Mouse (Mus musculus): ENCODE measurements around the gene Sarm1.
A peak's percentile ranks its signal among the peaks of the same experiment; 100 is the strongest.

Gene Sarm1

DNA sequence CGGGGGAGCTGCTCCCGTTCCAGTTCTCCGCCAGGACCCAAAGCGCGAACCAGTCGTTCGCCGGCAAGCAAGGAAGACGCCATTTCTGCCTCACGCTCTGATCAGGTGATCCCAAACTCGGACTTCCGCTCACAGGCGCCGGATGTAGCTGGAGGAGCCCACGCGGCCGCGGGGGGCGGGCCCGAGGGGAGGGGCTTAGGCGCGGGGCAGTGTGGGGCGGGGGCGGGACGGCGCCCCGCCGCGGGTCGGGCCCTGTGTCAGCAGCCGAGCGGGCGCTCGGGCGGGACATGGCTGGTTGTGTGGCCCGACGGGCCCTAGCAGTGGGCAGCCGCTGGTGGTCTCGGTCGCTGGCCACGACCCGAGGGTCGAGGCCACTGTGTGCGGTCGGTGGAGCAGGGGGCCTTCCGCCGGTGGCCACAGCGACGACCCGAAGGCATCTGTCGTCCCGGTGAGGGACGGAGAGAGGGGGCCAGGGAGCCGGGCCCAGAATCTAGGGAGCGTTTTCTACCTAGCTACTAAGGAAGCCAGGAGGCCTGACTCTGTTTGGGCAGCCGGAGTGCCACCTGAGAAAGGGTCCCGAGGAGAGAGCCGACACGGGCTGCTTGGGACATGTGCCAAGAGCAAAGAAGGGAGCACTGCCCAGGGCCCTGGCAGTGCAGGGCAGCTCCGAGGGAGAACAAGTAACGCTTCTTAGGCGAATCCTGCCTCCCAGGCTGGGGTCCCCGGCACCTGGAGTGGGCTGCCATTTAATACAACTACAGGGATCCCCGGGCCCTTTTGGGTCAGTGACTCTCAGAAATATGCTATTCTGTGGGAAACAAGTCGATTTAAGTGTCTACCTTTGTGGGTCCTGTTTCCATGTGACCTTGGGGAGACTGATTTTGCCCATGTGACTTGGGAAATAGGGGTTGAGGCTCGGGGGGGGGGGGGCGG, 14.7 kb upstream of the Sarm1 start, which contains the start of the genes Tmem199 and Poldip2:
Tmem199 (minus strand) TSS at position 148 of the 933 bp plus-strand sequence.
Poldip2 (plus strand) TSS at position 169 of the 933 bp plus-strand sequence.
- peak; percentile 88 for DNase-seq (ENCODE audit: low read depth, low spot score)

- DNase-seq (ENCODE audit: low read depth, low spot score) = no peak
Measured at GRCm38 (mm10) chr11:78509148-78509547, 11.6 kb upstream of the Sarm1 start.

DNA sequence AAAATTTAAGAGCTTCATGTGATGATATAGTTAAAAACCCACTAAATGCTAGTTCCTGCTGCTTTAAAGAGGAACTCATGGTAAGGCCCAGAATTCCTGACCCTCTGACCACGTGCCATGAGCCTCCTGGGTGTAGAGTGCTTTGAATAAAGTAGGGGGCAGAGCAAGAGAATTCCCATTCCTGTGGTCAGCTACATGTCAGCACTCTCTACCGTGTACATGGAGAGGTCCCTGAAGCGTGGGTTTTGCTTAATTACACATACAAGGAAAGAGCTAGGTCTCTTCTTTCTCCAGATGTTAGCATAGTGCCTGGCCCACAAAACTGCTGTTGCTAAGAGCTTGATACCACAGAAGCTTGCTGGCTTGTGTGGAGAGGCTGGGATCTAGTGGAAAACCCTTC, 7.9 kb upstream of the Sarm1 start:
- DNase-seq (ENCODE audit: low read depth, low spot score) = no peak

GRCm38 (mm10) chr11:78502909-78503650, 5.5 kb upstream of the Sarm1 start, which contains the start of gene Sebox:
Sebox (plus strand) TSS chr11:78503447.
- DNase-seq (ENCODE audit: low read depth, low spot score) = no peak

DNA sequence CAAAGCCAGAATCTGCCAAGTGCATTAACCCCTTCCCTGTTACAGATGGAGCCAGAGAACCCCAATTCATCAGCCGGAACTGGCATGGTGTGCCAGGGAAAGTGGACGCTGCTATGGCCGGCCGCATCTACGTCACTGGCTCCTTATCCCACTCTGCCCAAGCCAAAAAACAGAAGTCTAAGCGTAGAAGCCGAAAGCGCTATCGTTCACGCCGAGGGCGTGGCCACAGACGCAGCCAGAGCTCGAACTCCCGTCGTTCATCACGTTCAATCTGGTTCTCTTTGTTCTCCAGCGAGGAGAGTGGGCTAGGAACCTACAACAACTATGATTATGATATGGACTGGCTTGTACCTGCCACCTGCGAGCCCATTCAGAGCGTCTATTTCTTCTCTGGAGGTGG, 4.0 kb upstream of the Sarm1 start:
- no peak for DNase-seq (ENCODE audit: low read depth, low spot score)

- no peak for DNase-seq (ENCODE audit: low read depth, low spot score)
Measured at GRCm38 (mm10) chr11:78500623-78501202, 3.2 kb upstream of the Sarm1 start.

DNA sequence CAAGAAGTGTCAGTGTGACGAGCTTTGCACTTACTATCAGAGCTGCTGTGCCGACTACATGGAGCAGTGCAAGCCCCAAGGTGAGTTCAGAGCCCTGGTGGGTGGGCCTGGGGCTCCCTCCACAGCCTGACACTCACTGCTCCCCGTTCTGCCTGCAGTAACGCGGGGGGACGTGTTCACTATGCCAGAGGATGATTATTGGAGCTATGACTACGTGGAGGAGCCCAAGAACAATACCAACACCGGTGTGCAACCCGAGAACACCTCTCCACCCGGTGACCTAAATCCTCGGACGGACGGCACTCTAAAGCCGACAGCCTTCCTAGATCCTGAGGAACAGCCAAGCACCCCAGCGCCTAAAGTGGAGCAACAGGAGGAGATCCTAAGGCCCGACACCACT, 2.0 kb upstream of the Sarm1 start:
- DNase-seq (ENCODE audit: low read depth, low spot score) = no peak

DNA sequence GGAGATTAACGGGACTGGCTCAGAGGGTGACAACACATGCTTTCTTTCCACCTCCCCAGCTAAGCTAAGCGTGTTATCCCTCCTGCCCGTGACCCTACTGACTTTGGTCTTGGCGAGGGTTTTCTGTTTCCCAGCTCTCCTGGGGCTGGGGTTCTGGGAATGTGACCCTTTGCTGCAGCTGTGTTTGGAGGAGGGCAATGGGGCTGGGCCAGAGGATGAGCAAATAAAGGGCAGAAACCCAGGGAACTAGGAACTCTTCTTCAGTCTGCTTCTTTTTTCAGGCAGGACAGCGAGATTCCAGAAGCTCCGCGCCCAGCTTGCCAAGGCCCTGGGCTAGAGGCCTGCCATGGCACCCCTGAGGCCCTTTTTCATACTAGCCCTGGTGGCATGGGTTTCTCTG, 1.4 kb upstream of the Sarm1 start, which contains the start of gene Vtn:
Vtn (plus strand) TSS at position 88 of the 400 bp plus-strand sequence.
- no peak for DNase-seq (ENCODE audit: low read depth, low spot score)

- no peak for DNase-seq (ENCODE audit: low read depth, low spot score)
Measured at GRCm38 (mm10) chr11:78497071-78497541, 448 bp downstream of the Sarm1 start.

DNA sequence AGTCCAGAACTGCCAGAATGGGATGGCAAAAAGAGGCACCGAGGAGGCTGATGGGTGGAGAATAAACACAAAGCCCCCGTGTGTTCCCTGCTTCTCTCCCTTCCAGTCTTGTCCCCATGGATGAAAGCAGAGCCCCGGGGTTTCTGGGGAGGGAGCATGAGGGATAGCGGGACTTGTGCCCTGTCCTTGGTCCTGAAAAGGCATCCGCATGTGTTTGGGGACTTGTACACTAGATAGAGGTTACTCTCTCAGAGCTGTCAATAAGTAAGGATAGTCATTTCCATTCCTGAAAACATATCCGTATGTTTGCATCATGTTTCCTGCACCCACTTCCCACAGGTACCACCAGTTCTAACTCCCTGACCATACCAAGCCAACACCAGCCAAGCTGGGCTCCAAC, 1.6 kb downstream of the Sarm1 start:
- no peak for DNase-seq (ENCODE audit: low read depth, low spot score)

DNA sequence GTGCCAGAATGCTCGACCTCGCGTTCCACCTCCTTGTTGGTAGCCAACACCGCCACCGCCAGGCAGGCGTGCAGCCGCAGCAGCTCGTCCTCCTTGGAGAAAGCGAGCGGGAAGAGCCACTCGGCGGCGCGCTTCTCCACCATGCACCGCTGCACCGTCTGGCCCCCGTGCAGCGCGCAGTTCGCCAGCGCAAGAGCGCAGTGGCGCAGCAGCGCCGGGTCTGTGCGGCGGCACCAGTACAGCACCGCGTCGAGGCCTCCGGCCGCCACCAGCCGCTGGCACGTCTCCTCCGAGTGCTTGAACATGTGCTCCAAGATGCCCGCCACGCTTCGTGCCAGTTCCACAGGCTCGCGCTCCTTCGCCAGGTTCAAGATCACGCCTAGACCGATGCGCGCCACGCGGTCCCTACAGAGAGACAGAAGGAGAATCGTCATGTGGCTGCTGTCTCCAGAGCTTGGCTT, 6.7 kb downstream of the Sarm1 start:
- DNase-seq (ENCODE audit: low read depth, low spot score) = no peak

- no peak for DNase-seq (ENCODE audit: low read depth, low spot score)
Measured at GRCm38 (mm10) chr11:78488168-78488567, 9.4 kb downstream of the Sarm1 start.

DNA sequence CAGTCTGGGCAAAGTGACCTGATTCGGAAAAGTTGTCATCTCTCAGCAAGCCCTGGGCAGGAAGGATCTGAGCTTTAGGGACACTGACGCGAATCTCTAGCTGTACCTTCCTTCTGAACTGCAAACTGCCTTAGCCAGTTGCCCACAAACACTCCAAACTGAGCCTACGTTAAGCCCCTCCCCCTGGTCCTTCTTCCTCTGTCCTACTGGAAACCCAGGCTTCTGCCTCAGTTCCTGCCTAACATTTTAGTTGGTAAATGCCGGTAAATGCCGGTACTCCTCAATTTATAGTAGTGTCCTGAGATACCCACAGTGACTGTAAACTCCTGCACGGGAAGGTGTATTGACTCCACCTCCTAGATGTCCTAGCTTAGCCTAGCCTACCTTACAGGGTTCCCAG, 13.9 kb downstream of the Sarm1 start:
- DNase-seq (ENCODE audit: low read depth, low spot score) = no peak

GRCm38 (mm10) chr11:78475289-78475688, 22.3 kb downstream of the Sarm1 start:
- no peak for DNase-seq (ENCODE audit: low read depth, low spot score)

DNA sequence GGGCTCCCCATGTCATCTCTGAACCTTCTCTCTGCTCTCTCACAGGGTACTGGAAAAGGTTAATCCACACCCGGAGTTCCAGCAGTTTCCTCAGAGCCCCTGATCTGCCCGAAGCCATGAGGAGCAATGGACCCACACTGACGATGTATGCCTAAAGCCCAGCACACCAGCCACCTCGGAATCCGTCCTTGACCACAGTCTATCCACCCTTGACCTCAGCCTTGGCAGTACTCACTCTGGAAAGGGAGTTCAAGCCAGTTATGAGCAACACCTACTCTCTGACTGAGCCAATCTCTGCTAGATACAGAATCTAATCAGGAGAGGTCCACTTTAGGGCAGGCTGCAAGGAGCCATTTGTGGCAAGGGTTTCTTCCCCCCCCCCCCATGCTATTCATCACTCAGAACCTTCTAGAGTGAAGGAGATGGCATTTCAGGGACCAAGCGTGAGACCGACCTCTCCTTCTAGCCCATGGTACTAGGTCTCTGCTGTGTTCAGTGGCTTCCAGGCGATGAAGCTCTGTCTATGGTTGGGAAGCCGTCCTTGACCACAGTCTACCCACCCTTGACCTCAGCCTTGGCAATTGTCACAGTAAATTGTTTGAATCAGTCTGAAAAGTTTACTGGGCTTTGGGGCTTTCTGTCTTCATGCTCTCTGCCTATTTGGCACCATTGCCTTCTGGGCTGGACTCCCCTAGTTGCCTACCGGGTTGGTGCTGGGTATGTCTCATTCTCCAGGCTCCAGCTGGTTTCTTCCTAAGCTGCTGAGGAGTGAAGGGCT, 26.0 kb downstream of the Sarm1 start:
- no peak for DNase-seq (ENCODE audit: low read depth, low spot score)

DNA sequence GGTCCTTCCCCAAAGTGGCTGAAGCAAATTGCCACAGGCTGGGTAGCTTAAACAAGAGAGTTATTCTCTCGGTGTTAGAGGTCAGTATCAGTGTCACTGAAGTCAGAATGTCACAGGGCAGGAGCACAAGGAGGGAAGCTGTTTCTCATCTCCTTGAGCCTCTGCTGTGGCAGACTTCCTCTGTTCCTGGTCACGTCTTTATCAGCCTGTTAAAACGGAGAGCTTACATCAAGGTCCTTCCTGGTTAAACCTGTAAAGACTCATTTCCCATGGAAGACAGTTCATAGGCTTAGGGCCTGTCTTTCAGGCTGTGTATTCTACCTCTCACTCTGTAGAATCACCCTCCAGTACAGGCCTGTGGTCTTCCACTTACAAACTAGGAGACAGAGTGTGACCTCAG, 29.6 kb downstream of the Sarm1 start:
- no peak for DNase-seq (ENCODE audit: low read depth, low spot score)

- DNase-seq (ENCODE audit: low read depth, low spot score) = no peak
Measured at GRCm38 (mm10) chr11:78467515-78467914, 30.0 kb downstream of the Sarm1 start.

- DNase-seq (ENCODE audit: low read depth, low spot score) = no peak
Measured at GRCm38 (mm10) chr11:78466242-78466912, 31.2 kb downstream of the Sarm1 start.

GRCm38 (mm10) chr11:78465568-78466180, 31.9 kb downstream of the Sarm1 start, which contains the start of gene Slc46a1:
Slc46a1 (plus strand) TSS chr11:78465697.
- peak; percentile 75 for DNase-seq (ENCODE audit: low read depth, low spot score)

DNA sequence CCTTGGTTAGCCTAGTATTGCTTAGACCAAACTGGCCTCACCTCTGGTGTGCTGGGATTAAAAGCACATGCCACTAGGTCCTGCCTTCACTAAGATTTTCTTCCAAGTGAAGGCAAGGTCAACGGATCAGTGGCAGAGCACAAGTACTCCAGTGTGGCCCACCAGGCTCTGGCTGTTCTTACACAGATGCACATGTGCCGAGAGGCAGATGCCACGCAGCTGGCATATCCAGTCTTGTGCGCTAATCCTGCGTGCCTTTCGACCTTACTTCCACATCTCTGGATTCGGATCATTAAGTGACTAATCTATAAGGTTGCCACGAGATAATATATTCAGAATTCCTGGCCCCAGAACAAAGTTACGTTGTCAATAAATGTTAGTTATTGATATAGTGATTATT, 32.4 kb downstream of the Sarm1 start:
- DNase-seq (ENCODE audit: low read depth, low spot score) = no peak

Measured in embryo, embryonic 11.5 days (tissue).